Mouse (Mus musculus): ENCODE measurements at regions not wholly inside any gene's neighbourhood (a gene's known extent, or its start where the extent isn't known, plus 50 kb on each side); places are given as distances from the start of the nearest gene placed in this dataset.

DNA sequence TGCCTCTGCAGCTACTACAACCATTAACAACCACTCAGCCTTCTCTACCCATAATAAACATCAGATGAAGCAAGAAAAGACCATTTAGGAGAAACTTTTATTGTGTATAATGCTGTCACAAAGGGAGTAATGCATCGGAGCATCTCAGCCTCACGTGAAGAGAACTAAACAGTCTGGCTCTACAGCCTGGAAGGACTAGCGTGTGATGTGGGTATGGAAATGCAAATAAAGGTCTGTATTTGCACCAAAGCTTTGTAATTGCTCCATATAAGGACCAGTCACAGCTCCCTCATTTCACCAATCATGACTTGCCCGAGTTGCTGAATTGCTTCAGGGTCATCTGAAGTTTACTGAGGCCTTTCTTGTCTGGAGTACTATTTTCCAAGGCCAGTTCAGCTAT is 190.7 kb downstream of the Cep170 start:
- dilution Hi-C loops (cut with MboI; ENCODE audit: extremely low pct_ligation_motif_present, extremely low pct_unique_long_range_greater_than_20kb, low sequenced_read_pairs) (no loop called here), in situ Hi-C loops (cut with MboI; ENCODE audit: low pct_ligation_motif_present, low pct_unique_long_range_greater_than_20kb, low sequenced_read_pairs) (no loop called here)
- no peaks in the 10 kb centered on the region for H3K4me1 ChIP-seq (ENCODE audit: control insufficient read depth in 1 of 2, insufficient read depth in 2 of 2)
- H3K9ac ChIP-seq (ENCODE audit: insufficient read depth, low read depth) = no peak overlapping the region
- TF ChIP-seq NELFE (IDR thresholded peaks at IDR 0.05; ENCODE audit: low read depth, low read length) (no peak), MAFK (IDR thresholded peaks at IDR 0.05; ENCODE audit: insufficient replicate concordance, low read length) (no peak), USF2 (conservative IDR thresholded peaks at IDR 0.05; ENCODE audit: low read depth, low read length) (no peak), KAT2A (IDR thresholded peaks at IDR 0.05; ENCODE audit: insufficient replicate concordance, low read length) (no peak), CTCF (conservative IDR thresholded peaks at IDR 0.05 in 1 of 2, IDR thresholded peaks at IDR 0.05 in 1 of 2; ENCODE audit: low read depth in 2 of 2, low read length in 2 of 2) (no peak), UBTF (IDR thresholded peaks at IDR 0.05; ENCODE audit: low read depth, low read length) (no peak), CHD1 (IDR thresholded peaks at IDR 0.05; ENCODE audit: low read depth, low read length) (no peak), ELF1 (IDR thresholded peaks at IDR 0.05; ENCODE audit: low read depth, low read length) (no peak), RAD21 (IDR thresholded peaks at IDR 0.05; ENCODE audit: low read depth, low read length) (no peak), EP300 (IDR thresholded peaks at IDR 0.05; ENCODE audit: low read length) (no peak), ETS1 (conservative IDR thresholded peaks at IDR 0.05; ENCODE audit: low read depth, low read length) (no peak)
- no peaks in the 10 kb centered on the region for H3K27me3 ChIP-seq (replicated peaks)
- no peak overlapping the region for H3K4me2 ChIP-seq (ENCODE audit: insufficient read depth, low read depth, poor library complexity, severe bottlenecking)
- no peak overlapping the region for H3K4me3 ChIP-seq (replicated peaks in 1 of 3; ENCODE audit: low read depth in 2 of 3, low read length in 2 of 3, poor library complexity in 1 of 3)
- no peaks in the 10 kb centered on the region for H3K79me2 ChIP-seq (replicated peaks; ENCODE audit: control insufficient read depth, extremely low read depth, insufficient read depth, poor library complexity, severe bottlenecking)
- H3K9me3 ChIP-seq (replicated peaks; ENCODE audit: low read length) = no peaks in the 10 kb centered on the region
- H3K36me3 ChIP-seq (replicated peaks in 1 of 2; ENCODE audit: control insufficient read depth in 1 of 2, insufficient read depth in 1 of 2, low read length in 1 of 2) = no peaks in the 10 kb centered on the region
- DNase-seq (ENCODE audit: extremely low read depth) = no peak
- no peak overlapping the region for H3K27ac ChIP-seq (ENCODE audit: insufficient read depth, low read depth)

DNA sequence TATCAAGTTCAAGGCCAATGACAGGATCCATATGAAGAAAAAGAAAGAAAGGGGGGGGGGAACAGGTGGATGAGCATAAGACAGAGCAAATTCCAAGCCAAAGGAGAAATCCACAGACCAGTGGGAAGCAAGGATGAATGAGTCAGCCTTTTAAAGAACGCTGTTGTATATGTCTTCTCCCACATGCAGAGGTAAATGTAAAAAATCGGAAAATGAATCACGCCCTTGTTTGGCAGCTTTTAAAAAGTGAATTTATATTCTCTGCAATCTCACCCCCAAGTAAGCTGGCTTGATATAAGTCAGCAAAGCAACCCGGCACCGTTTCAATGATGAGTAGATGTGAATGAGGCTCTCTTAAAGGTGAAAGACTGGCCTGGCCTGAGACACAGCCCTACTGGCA is 191.7 kb downstream of the Cep170 start:
- no peak overlapping the region for H3K9ac ChIP-seq (ENCODE audit: insufficient read depth, low read depth)
- H3K79me2 ChIP-seq (replicated peaks; ENCODE audit: control insufficient read depth, extremely low read depth, insufficient read depth, poor library complexity, severe bottlenecking) = no peaks in the 10 kb centered on the region
- H3K27ac ChIP-seq (ENCODE audit: insufficient read depth, low read depth) = no peak overlapping the region
- no peaks in the 10 kb centered on the region for H3K27me3 ChIP-seq (replicated peaks)
- DNase-seq (ENCODE audit: extremely low read depth) = no peak
- in situ Hi-C loops (cut with MboI; ENCODE audit: low pct_ligation_motif_present, low pct_unique_long_range_greater_than_20kb, low sequenced_read_pairs) = no loop called here
- TF ChIP-seq UBTF (IDR thresholded peaks at IDR 0.05; ENCODE audit: low read depth, low read length) (no peak), E2F4 (IDR thresholded peaks at IDR 0.05; ENCODE audit: insufficient replicate concordance, low read depth, low read length) (no peak), CHD1 (IDR thresholded peaks at IDR 0.05; ENCODE audit: low read depth, low read length) (no peak), HCFC1 (IDR thresholded peaks at IDR 0.05; ENCODE audit: low read depth, low read length) (no peak), RAD21 (IDR thresholded peaks at IDR 0.05; ENCODE audit: low read depth, low read length) (no peak), JUN (IDR thresholded peaks at IDR 0.05; ENCODE audit: insufficient read depth, low read depth, low read length) (no peak), MEF2A (IDR thresholded peaks at IDR 0.05; ENCODE audit: borderline replicate concordance, low read depth, low read length) (no peak), TCF12 (IDR thresholded peaks at IDR 0.05; ENCODE audit: low read depth, low read length) (no peak), IRF4 (IDR thresholded peaks at IDR 0.05; ENCODE audit: low read depth, low read length) (no peak), JUND (conservative IDR thresholded peaks at IDR 0.05; ENCODE audit: low read depth, low read length) (no peak), NELFE (IDR thresholded peaks at IDR 0.05; ENCODE audit: low read depth, low read length) (no peak), MXI1 (IDR thresholded peaks at IDR 0.05; ENCODE audit: low read depth, low read length) (no peak), BHLHE40 (IDR thresholded peaks at IDR 0.05; ENCODE audit: low read depth, low read length) (no peak)
- no peak overlapping the region for H3K4me3 ChIP-seq (replicated peaks in 1 of 3; ENCODE audit: low read depth in 2 of 3, low read length in 2 of 3, poor library complexity in 1 of 3)
- no peak overlapping the region for H3K4me2 ChIP-seq (ENCODE audit: insufficient read depth, low read depth, poor library complexity, severe bottlenecking)
- no peaks in the 10 kb centered on the region for H3K9me3 ChIP-seq (replicated peaks; ENCODE audit: low read length)
- no peaks in the 10 kb centered on the region for H3K36me3 ChIP-seq (replicated peaks in 1 of 2; ENCODE audit: control insufficient read depth in 1 of 2, insufficient read depth in 1 of 2, low read length in 1 of 2)
- dilution Hi-C loops (cut with MboI; ENCODE audit: extremely low pct_ligation_motif_present, extremely low pct_unique_long_range_greater_than_20kb, low sequenced_read_pairs) = no loop called here
- no peaks in the 10 kb centered on the region for H3K4me1 ChIP-seq (ENCODE audit: control insufficient read depth in 1 of 2, insufficient read depth in 2 of 2)

All from CH12.LX (cell line).